Mouse (Mus musculus) neutrophil, adult 5-6 weeks (primary cell): ENCODE measurements around the gene Snx29. TPM values are rescaled to one million over a fixed set of nuclear protein-coding genes. Genes with fewer than 3 reads are reported as not detected.
"Not testable (repeated sequence)": the region's sequence is repeated elsewhere in the genome, so short reads cannot be mapped to it uniquely, and the experiment has no call there.

ENCODE experiments used
- ATAC-seq: fragments of 151-379, 151-347 bp; 2 replicates; pipeline ENCODE4 v1.8.0; 2017; ENCODE audit warnings: mild to moderate bottlenecking, moderate TSS enrichment; ENCODE audit not compliant: insufficient number of reproducible peaks, poor library complexity, low FRiP score, severe bottlenecking; ENCODE audit errors: extremely low read depth
- total RNA-seq: library from RNA; stranded (forward); fragments of 200-1000 nt; gene quantifications from 2 replicates; pipeline ENCODE4 v1.2.3, GENCODE M21; 2017

Gene Snx29
- total RNA-seq, 1 experiment from 2014 or later = 135 TPM

GRCm38 (mm10) chr16:11508341-11508740 is 185.6 kb downstream of the Snx29 start:
- no peak for ATAC-seq

- no peak for ATAC-seq
Observed at GRCm38 (mm10) chr16:11510416-11510815, 187.7 kb downstream of the Snx29 start.

GRCm38 (mm10) chr16:11510854-11511253 is 188.1 kb downstream of the Snx29 start:
- no peak for ATAC-seq

- not testable (repeated sequence) for ATAC-seq
Observed at GRCm38 (mm10) chr16:11511696-11512095, 189.0 kb downstream of the Snx29 start.

GRCm38 (mm10) chr16:11516681-11517080 is 194.0 kb downstream of the Snx29 start:
- no peak for ATAC-seq

GRCm38 (mm10) chr16:11517385-11517784 is 194.7 kb downstream of the Snx29 start:
- ATAC-seq = no peak

GRCm38 (mm10) chr16:11518803-11519498 is 196.2 kb downstream of the Snx29 start:
- peak; percentile 35; the same call in 1 of the 2 replicates for ATAC-seq

- peak; percentile 25; the same call in 1 of the 2 replicates for ATAC-seq
Observed at GRCm38 (mm10) chr16:11526104-11526786, 203.5 kb downstream of the Snx29 start.

- ATAC-seq = no peak
Observed at GRCm38 (mm10) chr16:11526996-11527395, 204.3 kb downstream of the Snx29 start.

- no peak for ATAC-seq
Observed at GRCm38 (mm10) chr16:11530466-11531194, 207.9 kb downstream of the Snx29 start.

- no peak for ATAC-seq
Observed at GRCm38 (mm10) chr16:11531441-11531840, 208.7 kb downstream of the Snx29 start.

- no peak for ATAC-seq
Observed at GRCm38 (mm10) chr16:11532592-11532991, 209.9 kb downstream of the Snx29 start.

GRCm38 (mm10) chr16:11533441-11533840 is 210.7 kb downstream of the Snx29 start:
- no peak for ATAC-seq

GRCm38 (mm10) chr16:11537663-11538062 is 215.0 kb downstream of the Snx29 start:
- no peak for ATAC-seq

GRCm38 (mm10) chr16:11538191-11538590 is 215.5 kb downstream of the Snx29 start:
- no peak for ATAC-seq

- no peak for ATAC-seq
Observed at GRCm38 (mm10) chr16:11540961-11541360, 218.3 kb downstream of the Snx29 start.

GRCm38 (mm10) chr16:11541769-11542168 is 219.1 kb downstream of the Snx29 start:
- ATAC-seq = no peak

- no peak for ATAC-seq
Observed at GRCm38 (mm10) chr16:11550043-11550725, 227.5 kb downstream of the Snx29 start.

- ATAC-seq = no peak
Observed at GRCm38 (mm10) chr16:11561714-11562113, 239.0 kb downstream of the Snx29 start.
